In the genomic region with DNA sequence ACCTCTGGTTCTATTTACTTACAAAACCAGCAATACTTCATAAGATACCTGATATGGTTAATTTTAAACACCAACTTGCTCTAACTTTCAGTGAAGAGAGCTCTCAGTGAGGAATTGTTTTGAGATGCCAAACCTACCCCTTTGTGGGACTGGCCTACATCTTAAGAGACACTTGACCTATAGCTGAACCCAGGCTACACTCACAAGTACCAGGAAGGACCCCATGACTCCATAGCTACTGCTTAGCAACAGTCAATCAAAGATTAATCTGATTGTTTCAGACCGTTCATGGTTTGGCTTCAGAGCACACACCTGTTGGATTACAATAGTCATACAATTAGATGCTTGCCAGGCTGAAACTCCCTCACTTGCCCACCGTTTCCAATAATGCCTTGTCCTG, we compare ENCODE assay signal across 15 mouse cellular contexts.
"Had no signal": no experiment of that assay in that cellular context is flagged by ENCODE, and none has a peak within 500 bp of the region (broad histone marks: within the 10 kb centered on the region; RNA-seq: fewer than 3 reads in every experiment).

No protein-coding gene starts in this region.

- H3K9me3 ChIP-seq: liver, embryonic 13.5 days; liver, embryonic 15.5 days; lung, embryonic 15.5 days; midbrain, embryonic 12.5 days; neural tube, embryonic 12.5 days; stomach, embryonic 15.5 days had no signal

- DNase-seq: liver; liver, embryonic 13.5 days; liver, postnatal 0 days; midbrain, embryonic 14.5 days; right cerebral cortex, postnatal 14 days; thymus, postnatal 14 days; thymus, postnatal 36 days had no signal

- ATAC-seq: liver, postnatal 0 days had no signal

- H3K27ac ChIP-seq: liver, embryonic 13.5 days; liver, embryonic 15.5 days; lung, embryonic 15.5 days; midbrain, embryonic 10.5 days; midbrain, embryonic 12.5 days; neural tube, embryonic 12.5 days; stomach, embryonic 15.5 days; stomach, postnatal 0 days had no signal

- H3K4me1 ChIP-seq: liver, embryonic 13.5 days; liver, embryonic 15.5 days; lung, embryonic 15.5 days; midbrain, embryonic 10.5 days; midbrain, embryonic 12.5 days; neural tube, embryonic 12.5 days; stomach, embryonic 15.5 days had no signal

- H3K36me3 ChIP-seq: liver, embryonic 13.5 days; liver, embryonic 15.5 days; lung, embryonic 15.5 days; midbrain, embryonic 10.5 days; midbrain, embryonic 12.5 days; neural tube, embryonic 12.5 days; stomach, embryonic 15.5 days had no signal

- H3K4me3 ChIP-seq: liver, embryonic 13.5 days; liver, embryonic 15.5 days; lung, embryonic 15.5 days; midbrain, embryonic 10.5 days; midbrain, embryonic 12.5 days; neural tube, embryonic 12.5 days; stomach, embryonic 15.5 days had no signal

- H3K27me3 ChIP-seq: liver, embryonic 13.5 days; liver, embryonic 15.5 days; lung, embryonic 15.5 days; midbrain, embryonic 12.5 days; neural tube, embryonic 12.5 days; stomach, embryonic 15.5 days had no signal

- H3K9ac ChIP-seq: liver, embryonic 13.5 days; liver, embryonic 15.5 days; liver, postnatal 0 days; lung, embryonic 15.5 days; midbrain, embryonic 12.5 days; neural tube, embryonic 12.5 days; stomach, embryonic 15.5 days had no signal

- H3K4me2 ChIP-seq: liver, embryonic 11.5 days; liver, embryonic 13.5 days; liver, embryonic 15.5 days; lung, embryonic 15.5 days; midbrain, embryonic 12.5 days; neural tube, embryonic 12.5 days; stomach, embryonic 15.5 days had no signal
